Mouse (Mus musculus): ENCODE results near the gene Hist1h2ae.
A peak's percentile ranks its signal among the peaks of the same experiment; 100 is the strongest.
"Not testable (repeated sequence)": the region's sequence is repeated elsewhere in the genome, so short reads cannot be mapped to it uniquely, and the experiment has no call there.

Hist1h2ae gene

GRCm38 (mm10) chr13:23539821-23540220 is 31.2 kb downstream of the Hist1h2ae start:
- not testable (repeated sequence) for DNase-seq (ENCODE audit: low read depth)

- no peak for DNase-seq (ENCODE audit: low read depth)
These were observed 32.8 kb downstream of the Hist1h2ae start for GRCm38 (mm10) chr13:23538249-23538648.

DNA sequence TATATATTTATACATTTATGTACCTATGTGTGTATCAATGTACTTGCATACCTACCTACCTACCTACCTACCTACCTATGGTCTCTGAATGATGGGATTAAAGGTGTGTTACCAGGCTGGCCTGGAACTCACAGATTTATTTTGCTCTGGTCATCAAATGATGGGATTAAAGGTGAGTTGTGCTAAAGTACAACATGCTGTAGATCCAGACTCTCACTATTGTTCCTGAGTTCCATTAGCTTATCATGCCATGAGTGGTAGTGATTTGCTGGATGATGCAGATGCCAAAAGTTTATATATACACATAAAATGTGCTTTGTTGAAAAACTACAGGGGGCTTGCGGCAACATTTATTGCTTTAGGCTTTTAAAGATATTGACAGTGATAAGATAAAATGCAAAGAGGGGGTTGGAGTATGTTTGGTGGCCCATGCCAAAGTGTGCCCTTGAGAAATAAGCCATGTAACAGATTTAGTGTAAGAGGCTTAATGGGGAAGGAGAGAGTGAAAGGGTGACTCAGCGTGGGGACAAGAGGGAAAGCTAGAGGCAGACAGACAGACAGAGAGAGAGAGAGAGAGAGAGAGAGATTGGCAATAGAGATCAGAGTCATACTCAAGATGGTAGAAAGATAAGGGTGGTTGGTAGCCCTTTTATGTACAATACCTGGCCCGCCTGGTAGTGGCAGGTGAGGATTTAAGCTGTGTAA is 33.9 kb downstream of the Hist1h2ae start:
- DNase-seq (ENCODE audit: low read depth) = no peak

DNA sequence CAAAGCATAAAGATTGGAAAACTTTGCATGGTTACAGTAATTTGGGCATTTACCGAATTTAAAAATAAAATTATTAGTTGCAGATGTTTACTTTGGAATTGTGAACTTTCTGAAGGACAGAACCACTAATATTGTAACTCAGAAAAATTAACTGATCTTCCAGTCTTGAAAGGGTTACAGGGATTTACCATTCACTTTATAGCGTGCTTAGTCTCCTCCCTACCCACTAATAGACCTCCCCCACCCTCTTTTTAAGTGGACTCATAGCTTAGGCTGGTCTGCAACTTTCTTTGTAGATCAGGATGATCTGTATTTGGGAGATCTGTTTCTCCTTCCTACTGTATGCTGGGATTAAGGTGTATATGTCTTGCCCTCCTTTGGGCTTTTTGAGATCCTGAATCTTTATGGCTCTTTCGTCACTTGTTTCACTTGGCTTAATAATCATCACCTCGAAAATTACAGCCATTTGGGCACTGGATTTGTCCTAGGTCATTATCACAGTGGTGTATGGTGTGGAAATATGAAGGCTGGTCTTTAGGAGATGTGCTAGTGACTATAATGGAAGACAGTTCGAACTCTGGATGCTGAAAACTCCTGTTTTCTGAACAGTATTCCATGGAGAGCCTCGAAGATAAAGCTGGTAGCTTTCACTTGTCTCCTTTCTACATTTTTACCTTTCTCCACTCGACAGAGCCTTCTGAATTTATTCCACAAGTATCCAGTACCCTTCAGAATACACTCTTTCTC is 34.8 kb downstream of the Hist1h2ae start:
- no peak for DNase-seq (ENCODE audit: low read depth)

GRCm38 (mm10) chr13:23535137-23536075 is 35.6 kb downstream of the Hist1h2ae start, which contains the start of gene Hist1h3g:
Hist1h3g (plus strand) TSS chr13:23535422.
- peak; percentile 90 for DNase-seq (ENCODE audit: low read depth)

GRCm38 (mm10) chr13:23534368-23535131 is 36.5 kb downstream of the Hist1h2ae start:
- DNase-seq (ENCODE audit: low read depth) = no peak

GRCm38 (mm10) chr13:23533560-23534367 is 37.3 kb downstream of the Hist1h2ae start, which contains the start of gene Hist1h2af:
Hist1h2af (plus strand) TSS chr13:23533906.
- DNase-seq (ENCODE audit: low read depth) = not testable (repeated sequence)

DNA sequence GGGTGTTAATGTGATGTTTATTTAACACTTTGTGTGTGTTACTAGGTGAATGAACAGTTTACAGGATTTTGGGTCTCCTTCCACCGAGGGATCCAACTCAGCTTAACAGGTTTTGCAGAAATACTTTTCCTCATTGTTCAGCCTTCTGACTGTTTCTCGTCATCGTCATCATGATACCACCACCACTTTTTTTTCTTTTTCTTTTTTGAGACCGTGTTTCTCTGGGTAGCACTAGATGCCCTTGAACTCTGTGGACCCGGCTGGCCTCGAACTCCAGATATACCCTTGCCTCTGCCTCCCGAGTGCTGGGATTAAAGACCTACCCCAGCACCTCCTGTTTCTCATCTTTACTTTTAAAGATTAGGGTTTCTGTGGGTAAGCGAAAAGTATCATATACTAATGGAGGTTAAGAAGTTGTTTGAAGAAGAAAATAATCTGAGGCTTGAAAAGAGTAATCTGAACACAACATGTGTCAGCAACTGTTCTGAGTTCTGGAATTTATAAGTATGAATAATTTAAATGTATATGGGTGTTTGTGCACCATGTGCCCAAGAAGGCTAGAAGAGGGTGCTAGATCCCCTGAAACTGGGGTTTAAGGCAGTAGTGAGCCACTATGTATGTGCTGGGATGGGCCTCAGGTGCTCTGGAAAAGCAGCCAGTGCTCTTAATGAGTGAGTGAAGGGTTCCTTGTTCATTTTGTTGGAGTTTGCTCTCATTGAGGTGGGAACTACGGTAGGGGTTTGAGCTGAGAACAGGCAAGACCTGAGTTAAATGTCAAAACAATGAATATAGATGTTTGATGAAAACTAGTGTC is 38.6 kb downstream of the Hist1h2ae start:
- DNase-seq (ENCODE audit: low read depth) = no peak

- DNase-seq (ENCODE audit: low read depth) = peak; percentile 95
These were observed 39.8 kb downstream of the Hist1h2ae start, which contains the start of gene Hist1h4h for GRCm38 (mm10) chr13:23530901-23531875. Hist1h4h (plus strand) TSS chr13:23531050.

GRCm38 (mm10) chr13:23530181-23530900 is 40.7 kb downstream of the Hist1h2ae start:
- DNase-seq (ENCODE audit: low read depth) = no peak

DNA sequence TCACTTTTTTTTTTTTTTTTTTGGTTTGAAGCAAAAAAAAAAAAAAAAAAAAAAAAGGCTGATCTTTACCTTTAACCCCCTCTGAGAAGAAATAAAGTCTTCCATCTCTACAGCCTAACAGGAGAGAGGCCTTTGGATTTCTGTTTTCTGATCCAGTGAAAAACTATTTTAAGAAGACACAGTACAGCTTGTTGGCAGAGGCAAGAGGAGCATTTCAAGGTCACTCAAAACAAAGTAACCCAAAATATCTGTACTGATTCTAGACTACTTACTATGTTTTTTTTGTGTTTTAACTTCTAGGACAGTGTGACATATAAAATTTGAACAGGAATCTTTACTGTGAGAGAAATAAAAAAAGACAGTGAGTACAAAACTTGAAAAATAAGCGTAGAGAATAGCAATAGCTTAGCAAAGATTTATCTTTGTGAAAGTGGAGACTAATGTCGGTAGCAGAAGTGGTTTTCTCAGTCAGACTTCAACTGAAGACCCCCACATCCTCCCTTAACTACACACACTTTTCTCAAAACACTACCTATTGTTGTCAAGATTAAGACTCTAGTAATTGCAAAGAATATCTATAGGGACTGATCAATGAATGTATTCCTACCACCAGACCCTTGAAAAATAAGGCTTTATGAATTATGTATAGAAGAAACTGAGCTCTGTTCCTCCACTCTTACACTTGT is 41.4 kb downstream of the Hist1h2ae start:
- no peak for DNase-seq (ENCODE audit: low read depth)

DNA sequence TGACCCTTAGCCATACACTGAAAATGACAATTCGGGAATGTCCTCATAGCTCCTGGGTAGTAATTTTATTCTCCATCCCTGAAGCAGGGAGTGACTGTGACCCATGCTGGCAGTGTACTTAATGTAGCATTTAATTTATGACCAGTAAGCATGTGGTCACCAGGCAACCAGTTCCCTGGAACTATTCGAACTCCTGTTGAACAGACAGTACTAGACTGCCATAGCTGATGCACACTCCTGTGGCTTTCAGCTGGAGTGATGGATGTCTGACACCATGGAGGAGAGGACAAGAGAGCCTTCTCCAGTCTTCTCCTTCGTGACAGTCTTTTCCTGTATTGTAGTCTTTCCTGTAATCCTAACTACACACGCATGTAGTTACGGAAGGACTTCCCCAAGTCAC is 42.0 kb downstream of the Hist1h2ae start:
- no peak for DNase-seq (ENCODE audit: low read depth)

- peak; percentile 87 for DNase-seq (ENCODE audit: low read depth)
These were observed 44.7 kb downstream of the Hist1h2ae start for GRCm38 (mm10) chr13:23526312-23526711.

GRCm38 (mm10) chr13:23525901-23526300 is 45.1 kb downstream of the Hist1h2ae start:
- no peak for DNase-seq (ENCODE audit: low read depth)

DNA sequence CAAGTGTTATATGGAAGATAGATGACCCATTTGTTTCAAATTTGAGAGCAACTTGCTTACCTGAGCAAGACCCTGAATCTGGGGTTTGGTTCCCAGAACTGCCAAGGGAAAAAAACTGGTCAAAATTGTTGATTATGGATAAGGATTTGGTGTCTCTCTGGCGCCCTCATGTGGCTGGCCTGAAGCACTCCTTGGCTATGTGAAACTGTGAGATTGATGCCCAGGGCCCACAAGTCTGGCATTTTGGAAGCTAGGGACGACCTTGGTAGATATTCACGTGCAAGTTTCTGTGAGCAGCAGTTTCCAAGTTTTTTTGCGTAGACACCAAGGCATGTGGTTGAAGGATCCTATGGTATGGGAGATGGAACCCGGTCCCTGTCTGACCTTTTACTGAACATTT is 46.4 kb downstream of the Hist1h2ae start:
- DNase-seq (ENCODE audit: low read depth) = peak; percentile 80

DNA sequence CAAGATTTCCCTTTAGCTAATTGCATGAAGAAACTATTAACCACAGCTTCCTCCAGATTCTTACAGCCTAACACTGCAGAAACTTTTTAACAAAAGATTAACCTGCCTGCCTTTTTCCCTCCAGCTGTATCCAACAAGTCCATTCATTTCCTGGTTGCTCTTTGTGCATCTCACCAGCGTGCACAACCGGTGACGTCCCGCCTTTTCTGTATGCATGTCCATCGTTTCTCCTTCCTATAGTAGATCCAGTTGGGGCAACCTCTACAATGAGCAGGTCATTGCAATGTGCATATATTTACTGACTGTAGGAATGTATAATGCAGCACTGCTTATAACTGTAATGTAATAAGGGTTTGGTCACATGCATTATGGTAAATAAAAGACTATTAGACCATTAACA is 47.0 kb downstream of the Hist1h2ae start:
- DNase-seq (ENCODE audit: low read depth) = no peak

- DNase-seq (ENCODE audit: low read depth) = no peak
These were observed 49.3 kb downstream of the Hist1h2ae start for GRCm38 (mm10) chr13:23521703-23522102.

All from c-Kit-positive CD71-negative TER-119-negative erythroid progenitor cells, embryonic 14.5 days (primary cell).